Mouse (Mus musculus): ENCODE measurements at regions not wholly inside any gene's neighbourhood (a gene's known extent, or its start where the extent isn't known, plus 50 kb on each side); places are given as distances from the start of the nearest gene placed in this dataset.
"Not testable (repeated sequence)": the region's sequence is repeated elsewhere in the genome, so short reads cannot be mapped to it uniquely, and the experiment has no call there.

- DNase-seq (ENCODE audit: low spot score in 2 of 2) = peak in 1 of 2 experiments; percentile 31
Observed at GRCm38 (mm10) chr4:61998366-61998765, 55.6 kb downstream of the Mup20 start.

GRCm38 (mm10) chr4:61989941-61990340 is 64.0 kb downstream of the Mup20 start:
- DNase-seq (ENCODE audit: low spot score in 2 of 2) = not testable (repeated sequence)

GRCm38 (mm10) chr4:61976159-61976558 is 77.8 kb downstream of the Mup20 start:
- no peak for DNase-seq (ENCODE audit: low spot score in 2 of 2)

- DNase-seq (ENCODE audit: low spot score in 2 of 2) = peak in 1 of 2 experiments; percentile 14
Observed at GRCm38 (mm10) chr4:61973236-61973635, 80.7 kb downstream of the Mup20 start.

GRCm38 (mm10) chr4:61969691-61970090 is 84.3 kb downstream of the Mup20 start:
- DNase-seq (ENCODE audit: low spot score in 2 of 2) = no peak

- not testable (repeated sequence) for DNase-seq (ENCODE audit: low spot score in 2 of 2)
Observed at GRCm38 (mm10) chr4:61967674-61968073, 86.3 kb downstream of the Mup20 start.

GRCm38 (mm10) chr4:61962315-61962714 is 91.6 kb downstream of the Mup20 start:
- DNase-seq (ENCODE audit: low spot score in 2 of 2) = no peak
